Comparison of ENCODE assay signal across 8 mouse cellular contexts in the genomic region with DNA sequence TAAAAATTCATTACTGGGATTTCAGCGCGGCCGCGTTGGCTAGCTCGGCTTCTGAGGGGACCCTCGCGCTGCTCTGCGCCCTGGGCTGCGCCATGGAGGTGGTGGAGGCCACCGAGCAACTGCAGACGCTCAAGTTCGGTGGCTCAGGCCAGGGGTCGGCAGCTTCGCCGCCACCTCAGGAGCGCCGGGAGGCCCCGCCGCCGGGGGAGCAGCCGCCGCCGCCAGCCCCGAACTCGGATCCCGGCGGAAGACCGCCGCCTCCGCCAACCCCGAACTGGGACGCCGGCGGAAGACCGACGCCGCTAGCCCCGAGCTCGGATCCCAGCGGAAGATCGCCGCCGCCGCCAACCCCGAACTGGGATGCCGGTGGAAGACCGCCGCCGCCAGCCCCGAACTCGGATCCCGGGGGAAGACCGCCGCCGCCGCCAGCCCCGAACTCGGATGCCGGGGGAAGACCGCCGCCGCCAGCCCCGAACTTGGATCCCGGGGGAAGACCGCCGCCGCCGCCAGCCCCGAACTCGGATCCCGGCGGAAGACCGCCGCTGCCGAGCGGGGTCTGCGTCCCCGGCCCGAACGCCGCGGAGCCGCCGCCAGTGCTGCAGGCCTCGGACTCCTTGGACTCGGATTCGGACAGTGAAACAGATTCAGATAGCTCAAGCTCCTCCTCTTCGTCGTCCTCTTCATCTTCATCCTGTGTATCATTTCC. TPM values are rescaled to one million over a fixed set of nuclear protein-coding genes. Genes with fewer than 3 reads are reported as not detected.
A peak's percentile ranks its signal among the peaks of the same experiment; 100 is the strongest.
DNase-seq lines count a peak whose midpoint lies in the region; ATAC-seq and TF ChIP-seq lines count a peak whose summit lies in the region.

No protein-coding gene starts in this region.

- ATAC-seq in forebrain, embryonic 16.5 days: 0 out of 2 replicates have a peak, but pooled peaks have one; percentile 45
- 0 out of 2 replicates have a peak, but pooled peaks have one; percentile 27 for ATAC-seq in hindbrain, embryonic 15.5 days (ENCODE audit: low FRiP score, low read depth)
- no peak for ATAC-seq in liver, embryonic 13.5 days (ENCODE audit: low read depth)
- ATAC-seq in neural tube, embryonic 13.5 days (ENCODE audit: low read depth): no peak
- no peak for ATAC-seq in erythroid progenitor cell, adult 5-6 weeks (replicated peaks; ENCODE audit: low FRiP score, poor library complexity, severe bottlenecking)

- whole genome bisulfite sequencing in cerebellum, adult 2 months: 2% methylated on average over 89 of the region's 89 CpGs
- 2% methylated on average over 85 of the region's 89 CpGs for WGBS in forebrain, embryonic 16.5 days
- WGBS in hindbrain, embryonic 15.5 days: 1% methylated on average over 88 of the region's 89 CpGs
- 1% methylated on average over 89 of the region's 89 CpGs for WGBS in liver, embryonic 13.5 days (ENCODE audit: insufficient replicate concordance)
- WGBS in neural tube, embryonic 13.5 days: 1% methylated on average over 88 of the region's 89 CpGs

- no peak for TF ChIP-seq CTCF in cerebellum, adult 2 months (IDR thresholded peaks at IDR 0.05; ENCODE audit: borderline replicate concordance, insufficient read depth, low read depth, low read length)

- H3K27ac ChIP-seq in cerebellum, adult 2 months (ENCODE audit: insufficient read depth, low read length): no peak overlapping the region
- no peak overlapping the region for H3K27ac ChIP-seq in forebrain, embryonic 16.5 days (ENCODE audit: low read length)
- H3K27ac ChIP-seq in hindbrain, embryonic 15.5 days (replicated peaks): no peak overlapping the region
- no peak overlapping the region for H3K27ac ChIP-seq in liver, embryonic 13.5 days
- no peak overlapping the region for H3K27ac ChIP-seq in neural tube, embryonic 13.5 days (replicated peaks)

- DNase-seq in ovary, postnatal 10 days (ENCODE audit: low spot score): peak; percentile 19
- DNase-seq in ovary, adult 18-20 months (ENCODE audit: low spot score): no peak
- peak; percentile 30 to 53 for DNase-seq in cerebellum, adult 2 months
- no peak for DNase-seq in liver, embryonic 13.5 days

- peak overlapping the region; percentile 59 for H3K4me3 ChIP-seq in cerebellum, adult 2 months (replicated peaks; ENCODE audit: insufficient read depth, low read depth, low read length)
- H3K4me3 ChIP-seq in forebrain, embryonic 16.5 days (replicated peaks; ENCODE audit: low read length): peak overlapping the region; percentile 58
- peak overlapping the region; percentile 67 for H3K4me3 ChIP-seq in hindbrain, embryonic 15.5 days
- H3K4me3 ChIP-seq in liver, embryonic 13.5 days (replicated peaks): peak overlapping the region; percentile 61
- H3K4me3 ChIP-seq in neural tube, embryonic 13.5 days: peak overlapping the region; percentile 54

- H3K9ac ChIP-seq in forebrain, embryonic 16.5 days (replicated peaks; ENCODE audit: low read depth, low read length): peak overlapping the region; percentile 73
- H3K9ac ChIP-seq in hindbrain, embryonic 15.5 days: peak overlapping the region; percentile 61
- H3K9ac ChIP-seq in liver, embryonic 13.5 days: peak overlapping the region; percentile 63
- peak overlapping the region; percentile 73 for H3K9ac ChIP-seq in neural tube, embryonic 13.5 days

- H3K4me2 ChIP-seq in forebrain, embryonic 16.5 days (ENCODE audit: low read length): peak overlapping the region; percentile 89
- H3K4me2 ChIP-seq in hindbrain, embryonic 15.5 days: peak overlapping the region; percentile 83
- H3K4me2 ChIP-seq in liver, embryonic 13.5 days: peak overlapping the region; percentile 71
- peak overlapping the region; percentile 65 for H3K4me2 ChIP-seq in neural tube, embryonic 13.5 days

- no peak for TF ChIP-seq POLR2A in cerebellum, adult 2 months (IDR thresholded peaks at IDR 0.05; ENCODE audit: borderline replicate concordance, insufficient read depth, low read length)

- H3K36me3 ChIP-seq in forebrain, embryonic 16.5 days (ENCODE audit: control insufficient read depth, insufficient read depth): no peaks in the 10 kb centered on the region
- no peaks in the 10 kb centered on the region for H3K36me3 ChIP-seq in hindbrain, embryonic 15.5 days
- no peaks in the 10 kb centered on the region for H3K36me3 ChIP-seq in liver, embryonic 13.5 days
- no peaks in the 10 kb centered on the region for H3K36me3 ChIP-seq in neural tube, embryonic 13.5 days

- H3K9me3 ChIP-seq in forebrain, embryonic 16.5 days (ENCODE audit: control insufficient read depth, low read length): no peaks in the 10 kb centered on the region
- H3K9me3 ChIP-seq in hindbrain, embryonic 15.5 days: no peaks in the 10 kb centered on the region
- H3K9me3 ChIP-seq in liver, embryonic 13.5 days (replicated peaks): no peaks in the 10 kb centered on the region
- no peaks in the 10 kb centered on the region for H3K9me3 ChIP-seq in neural tube, embryonic 13.5 days

- H3K27me3 ChIP-seq in cerebellum, adult 2 months (ENCODE audit: control insufficient read depth, insufficient read depth, low read length): no peaks in the 10 kb centered on the region
- no peaks in the 10 kb centered on the region for H3K27me3 ChIP-seq in forebrain, embryonic 16.5 days (replicated peaks; ENCODE audit: control insufficient read depth, insufficient read depth, low read length)
- H3K27me3 ChIP-seq in hindbrain, embryonic 15.5 days: no peaks in the 10 kb centered on the region
- H3K27me3 ChIP-seq in liver, embryonic 13.5 days: peaks cover 35% of the 10 kb centered on the region
- H3K27me3 ChIP-seq in neural tube, embryonic 13.5 days: no peaks in the 10 kb centered on the region

- H3K4me1 ChIP-seq in cerebellum, adult 2 months (ENCODE audit: control insufficient read depth, insufficient read depth, low read length): no peaks in the 10 kb centered on the region
- peaks cover 8% of the 10 kb centered on the region for H3K4me1 ChIP-seq in forebrain, embryonic 16.5 days (replicated peaks; ENCODE audit: control insufficient read depth, insufficient read depth, low read length)
- no peaks in the 10 kb centered on the region for H3K4me1 ChIP-seq in hindbrain, embryonic 15.5 days (replicated peaks)
- no peaks in the 10 kb centered on the region for H3K4me1 ChIP-seq in liver, embryonic 13.5 days (replicated peaks)
- H3K4me1 ChIP-seq in neural tube, embryonic 13.5 days (replicated peaks): no peaks in the 10 kb centered on the region; the same call in 1 of the 2 replicates

RNA-seq across cellular contexts. Expression of a gene that starts 0.6 kb away (rescaled TPM):
- polyA plus RNA-seq in cerebellum, adult 2 months (2012; rRNA removed): 64.3 and 67.4 TPM in 2 replicates
- polyA plus RNA-seq in forebrain, embryonic 16.5 days (2015; fragmentation: Nextera tagmentation; extraction: Ambion mirVana): 154 and 172 TPM in 2 replicates
- polyA plus RNA-seq in hindbrain, embryonic 15.5 days (2015; fragmentation: Nextera tagmentation; extraction: Ambion mirVana): 125 and 126 TPM in 2 replicates
- polyA plus RNA-seq in liver, embryonic 13.5 days (2015; fragmentation: Nextera tagmentation; extraction: Ambion mirVana): 22.5 and 32.5 TPM in 2 replicates
- 120 and 129 TPM in 2 replicates for polyA plus RNA-seq in neural tube, embryonic 13.5 days (2015; fragmentation: Nextera tagmentation; extraction: Ambion mirVana)
- total RNA-seq in erythroid progenitor cell, adult 5-6 weeks (2015; ENCODE audit: low replicate concordance): 37.8 and 67.1 TPM in 2 replicates
- 27.3 and 32.0 TPM in 2 replicates for total RNA-seq in erythroid progenitor cell, adult 5-6 weeks (2017; ENCODE audit: low replicate concordance)

RNA-seq across cellular contexts. Expression of a gene that starts 11.7 kb away (rescaled TPM):
- 24.5 and 26.4 TPM in 2 replicates for polyA plus RNA-seq in cerebellum, adult 2 months (2012; rRNA removed)
- 30.3 and 36.5 TPM in 2 replicates for polyA plus RNA-seq in forebrain, embryonic 16.5 days (2015; fragmentation: Nextera tagmentation; extraction: Ambion mirVana)
- polyA plus RNA-seq in hindbrain, embryonic 15.5 days (2015; fragmentation: Nextera tagmentation; extraction: Ambion mirVana): 32.3 and 32.8 TPM in 2 replicates
- polyA plus RNA-seq in liver, embryonic 13.5 days (2015; fragmentation: Nextera tagmentation; extraction: Ambion mirVana): 10.4 and 15.4 TPM in 2 replicates
- polyA plus RNA-seq in neural tube, embryonic 13.5 days (2015; fragmentation: Nextera tagmentation; extraction: Ambion mirVana): 36.4 and 41.7 TPM in 2 replicates
- 24.9 and 34.0 TPM in 2 replicates for total RNA-seq in erythroid progenitor cell, adult 5-6 weeks (2015; ENCODE audit: low replicate concordance)
- 3.9 and 7.9 TPM in 2 replicates for total RNA-seq in erythroid progenitor cell, adult 5-6 weeks (2017; ENCODE audit: low replicate concordance)

Comparison
In these comparisons a context has a peak if more than half of its experiments do, and no peak if none do; other contexts are left out.
1. DNase-seq: peak in ovary, postnatal 10 days (single experiment) and cerebellum, adult 2 months (2 of 2); none in ovary, adult 18-20 months (single experiment) and liver, embryonic 13.5 days (single experiment).
2. ATAC-seq: peak in forebrain, embryonic 16.5 days (single experiment) and hindbrain, embryonic 15.5 days (single experiment); none in liver, embryonic 13.5 days (single experiment), neural tube, embryonic 13.5 days (single experiment) and erythroid progenitor cell, adult 5-6 weeks (single experiment).
3. Peak in every context shown above with its lines, with median percentiles within 50 percentile points of each other: H3K4me3 ChIP-seq, H3K4me2 ChIP-seq and H3K9ac ChIP-seq.